Mouse (Mus musculus) layer of hippocampus, postnatal 14 days (tissue): ENCODE measurements around the gene Mgarp. TPM values are rescaled to one million over a fixed set of nuclear protein-coding genes. Genes with fewer than 3 reads are reported as not detected.
A peak's percentile ranks its signal among the peaks of the same experiment; 100 is the strongest.

Experiments
- DNase-seq, 2 experiments: peaks; one replicate each; pipeline ENCODE4 v3.0.0; 2021 to 2022; ENCODE audit warnings: low spot score in 2 of 2, mixed read lengths in 1 of 2
- total RNA-seq, 2 experiments: library from RNA; stranded (reverse); gene quantifications; 2 replicates each; pipeline ENCODE4 v1.2.3; 2021

Mgarp gene
- total RNA-seq, 2 experiments from 2014 or later, result not detected

DNA sequence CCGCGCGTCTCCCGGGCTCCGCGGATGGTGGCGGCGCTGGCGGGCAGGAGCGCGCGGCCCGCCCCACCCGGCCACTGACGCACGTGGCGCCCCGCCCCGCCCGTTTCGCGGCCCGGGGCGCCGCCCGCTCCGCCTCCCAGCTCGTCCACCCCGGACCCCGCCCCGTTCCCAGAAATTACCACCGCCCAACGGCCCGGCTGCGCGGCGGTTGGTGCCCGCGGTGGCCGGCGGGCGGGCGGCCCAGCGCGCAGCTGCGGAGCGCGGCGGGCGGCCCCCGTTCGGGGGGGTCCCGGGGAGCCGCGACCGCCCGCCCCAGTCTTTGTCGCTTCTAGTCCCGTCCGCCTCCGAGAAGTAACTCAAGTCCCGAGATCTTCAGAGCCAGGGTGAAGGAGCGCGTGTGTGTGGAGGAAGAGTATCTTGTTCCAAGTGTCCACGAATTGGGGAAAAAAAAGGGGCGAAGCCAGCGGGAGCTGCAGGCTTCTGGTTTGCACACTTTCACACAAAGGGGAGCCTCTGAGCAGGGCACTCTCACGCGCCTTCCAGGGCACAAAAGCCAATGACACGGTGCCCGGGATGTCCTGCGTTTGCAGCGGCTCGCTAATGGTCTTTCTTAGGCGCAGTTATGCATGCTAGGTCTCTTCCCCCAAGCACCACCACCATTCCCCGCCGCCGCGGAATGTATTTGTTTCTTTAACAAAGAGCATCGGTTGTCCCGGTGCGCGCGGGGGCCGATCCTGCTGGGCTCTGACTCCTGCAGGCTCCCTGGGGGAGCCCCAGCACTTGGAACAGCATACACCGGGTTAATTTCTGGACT is 55.1 kb downstream of the Mgarp start:
- peak; percentile 68 to 80 for DNase-seq

DNA sequence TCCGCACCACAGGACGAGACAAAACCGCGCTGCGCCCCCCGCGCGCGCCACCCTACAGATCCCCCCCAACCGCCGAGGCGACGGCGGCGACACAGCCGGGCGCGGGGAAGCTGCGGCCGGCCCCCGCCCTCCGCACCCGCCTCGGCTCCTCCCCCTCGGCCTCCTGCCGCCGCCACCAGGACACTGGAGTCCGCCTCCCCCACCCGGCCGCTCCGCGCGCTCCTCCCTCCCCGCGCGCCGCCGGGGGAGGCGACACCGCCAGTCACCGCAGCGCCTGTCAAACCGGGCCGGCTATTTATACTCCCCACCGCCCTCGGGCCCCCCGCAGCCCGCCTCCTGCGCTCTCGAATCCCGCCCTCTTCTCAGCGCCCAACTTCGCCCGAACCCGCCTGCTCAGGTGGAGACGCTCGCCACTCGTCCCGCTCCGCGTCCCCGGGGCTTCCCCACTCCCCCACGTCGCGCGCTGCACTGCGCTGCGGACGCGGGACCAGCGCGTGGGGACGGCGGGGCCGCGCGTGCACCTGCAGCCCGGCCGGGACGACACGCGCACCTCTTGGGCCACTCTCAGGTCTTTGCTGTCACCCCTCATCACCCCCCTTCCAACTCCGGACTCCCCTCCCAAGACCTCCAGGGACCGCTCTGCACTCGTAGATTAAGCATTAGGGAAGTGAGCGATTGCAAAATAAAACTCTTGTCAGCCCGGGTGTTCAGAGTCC is 55.8 kb downstream of the Mgarp start, which contains the start of gene Elf2:
Elf2 (minus strand) TSS at position 112 of the 716 bp plus-strand sequence.
- peak in 1 of 2 experiments; percentile 82 for DNase-seq

DNA sequence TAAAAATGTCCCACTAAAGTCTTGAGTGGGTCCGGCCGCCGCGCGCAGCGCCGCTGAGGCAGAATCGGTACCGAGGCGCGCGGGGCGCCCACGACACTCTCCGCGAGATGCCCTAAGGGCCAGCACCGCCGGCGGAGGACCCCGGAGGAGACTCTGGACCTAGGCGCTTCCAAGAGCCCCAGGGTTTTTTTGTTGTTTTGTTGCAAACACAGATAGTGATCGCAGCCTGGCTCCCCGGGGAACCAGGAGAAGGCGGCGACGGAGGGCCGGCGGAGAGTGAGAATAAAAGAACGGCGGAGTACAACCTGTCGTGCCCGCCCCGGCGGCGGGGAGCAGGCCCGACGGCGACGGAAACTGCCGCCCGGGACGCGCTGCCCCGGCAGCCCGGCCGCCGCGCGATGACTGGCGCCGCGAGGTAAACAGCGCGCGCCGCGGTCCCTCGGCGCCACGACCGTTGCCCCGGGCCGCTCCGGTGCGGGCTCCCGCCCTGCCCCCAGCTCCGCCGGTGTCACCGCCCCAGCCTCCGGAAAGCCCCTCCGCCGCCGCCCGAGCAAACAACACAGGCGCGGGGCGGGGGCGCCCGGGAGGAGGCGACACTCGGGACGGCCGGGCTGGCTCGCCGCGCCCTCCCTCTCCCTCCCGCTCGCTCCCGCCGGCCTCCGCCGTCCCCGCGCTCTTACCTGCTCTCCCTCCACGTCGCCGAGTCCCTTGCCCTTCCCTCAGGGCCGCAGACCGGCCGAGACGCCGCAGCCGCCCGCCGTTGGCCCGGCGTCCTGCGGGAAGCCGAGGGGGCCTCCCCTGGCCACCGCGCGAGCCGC is 56.6 kb downstream of the Mgarp start:
- peak in 1 of 2 experiments; percentile 44 for DNase-seq

DNA sequence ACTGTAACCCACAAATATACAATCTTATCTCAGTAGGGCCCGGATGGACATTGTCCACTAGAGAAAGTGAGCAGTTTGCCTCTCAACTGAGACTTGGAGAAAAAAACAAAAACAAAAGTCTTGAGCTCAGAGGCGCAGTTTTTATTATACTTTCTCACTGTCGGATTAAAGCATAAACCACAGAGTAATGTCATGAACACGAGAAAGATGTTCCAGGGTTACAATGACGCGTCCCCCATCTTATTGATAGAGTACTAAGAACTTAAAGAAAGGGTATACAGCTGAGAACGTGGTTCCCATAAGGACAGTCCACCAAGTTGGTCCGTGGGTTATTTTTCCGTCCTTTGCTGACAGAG is 57.2 kb downstream of the Mgarp start:
- DNase-seq, result no peak

Other genes with a start within 250 kb of the Mgarp start
- 10 to 100 TPM; 54.4 to 58.6 TPM for gene Noct, start 172.3 kb downstream of the Mgarp start, total RNA-seq
- gene Elf2, start 56.1 kb downstream of the Mgarp start, total RNA-seq, result 10 to 100 TPM; 33.6 to 39.0 TPM
- gene Ndufc1, start 12.2 kb upstream of the Mgarp start, total RNA-seq, result 100 to 1,000 TPM; 357 to 360 TPM
- gene Naa15, start 18.4 kb upstream of the Mgarp start, total RNA-seq, result 10 to 100 TPM; 41.8 to 46.9 TPM
- gene Rab33b, start 87.2 kb upstream of the Mgarp start, total RNA-seq, result 10 to 100 TPM; 24.0 to 27.1 TPM
- 10 to 100 TPM; 88.8 to 95.4 TPM for gene Setd7, start 164.1 kb upstream of the Mgarp start, total RNA-seq